Mouse (Mus musculus): ENCODE data around the gene Vav2. TPM values are rescaled to one million over a fixed set of nuclear protein-coding genes. Genes with fewer than 3 reads are reported as not detected.

The Vav2 gene
- polyA plus RNA-seq, 1 experiment from 2014 or later, result 17.3 TPM

- Histone ChIP-seq H3K9ac (ENCODE audit: low read length) (no peak overlapping the region), H3K4me2 (ENCODE audit: low read depth) (no peak overlapping the region), H3K27me3 (ENCODE audit: control insufficient read depth, insufficient read depth, low read length) (no peaks in the 10 kb centered on the region), H3K4me1 (ENCODE audit: control insufficient read depth, insufficient read depth, low read length) (peaks cover 20% of the 10 kb centered on the region), H3K36me3 (ENCODE audit: control insufficient read depth, insufficient read depth, low read length) (no peaks in the 10 kb centered on the region), H3K9me3 (ENCODE audit: control insufficient read depth, low read length) (no peaks in the 10 kb centered on the region), H3K27ac (ENCODE audit: low read depth, low read length) (no peak overlapping the region), H3K4me3 (ENCODE audit: low read depth, low read length) (no peak overlapping the region)
- ATAC-seq (ENCODE audit: insufficient read depth, low FRiP score, low TSS enrichment), result no peak
- DNase-seq (ENCODE audit: low spot score), result no peak
These were observed 122.8 kb downstream of the Vav2 start for GRCm38 (mm10) chr2:27304074-27304473.

GRCm38 (mm10) chr2:27301444-27302111 is 125.3 kb downstream of the Vav2 start:
- Histone ChIP-seq H3K9ac (ENCODE audit: low read length) (0 out of 2 replicates have a peak overlapping the region, but pooled peaks have one; percentile 18), H3K27me3 (ENCODE audit: control insufficient read depth, insufficient read depth, low read length) (no peaks in the 10 kb centered on the region), H3K36me3 (ENCODE audit: control insufficient read depth, insufficient read depth, low read length) (no peaks in the 10 kb centered on the region), H3K4me1 (ENCODE audit: control insufficient read depth, insufficient read depth, low read length) (peaks cover 20% of the 10 kb centered on the region), H3K9me3 (ENCODE audit: control insufficient read depth, low read length) (no peaks in the 10 kb centered on the region), H3K4me2 (ENCODE audit: low read depth) (no peak overlapping the region), H3K27ac (ENCODE audit: low read depth, low read length) (peak overlapping the region; percentile 86), H3K4me3 (ENCODE audit: low read depth, low read length) (no peak overlapping the region)
- 43% methylated on average over 12 of the region's 12 CpGs for WGBS
- ATAC-seq (ENCODE audit: insufficient read depth, low FRiP score, low TSS enrichment), result peak; percentile 78
- DNase-seq (ENCODE audit: low spot score), result peak; percentile 69

GRCm38 (mm10) chr2:27300725-27301443 is 125.9 kb downstream of the Vav2 start:
- Histone ChIP-seq H3K9me3 (ENCODE audit: control insufficient read depth, low read length) (no peaks in the 10 kb centered on the region), H3K36me3 (ENCODE audit: control insufficient read depth, insufficient read depth, low read length) (no peaks in the 10 kb centered on the region), H3K4me3 (ENCODE audit: low read depth, low read length) (no peak overlapping the region), H3K9ac (ENCODE audit: low read length) (no peak overlapping the region), H3K27ac (ENCODE audit: low read depth, low read length) (peak overlapping the region; percentile 45; the same call in 1 of the 2 replicates), H3K4me1 (ENCODE audit: control insufficient read depth, insufficient read depth, low read length) (peaks cover 20% of the 10 kb centered on the region), H3K4me2 (ENCODE audit: low read depth) (no peak overlapping the region), H3K27me3 (ENCODE audit: control insufficient read depth, insufficient read depth, low read length) (no peaks in the 10 kb centered on the region)
- ATAC-seq (ENCODE audit: insufficient read depth, low FRiP score, low TSS enrichment) (peak; percentile 43), DNase-seq (ENCODE audit: low spot score) (no peak)
- 86% methylated on average over 13 of the region's 13 CpGs for WGBS

- 71% methylated on average over 9 of the region's 9 CpGs for WGBS
- Histone ChIP-seq H3K4me2 (ENCODE audit: low read depth) (no peak overlapping the region), H3K27ac (ENCODE audit: low read depth, low read length) (no peak overlapping the region), H3K4me3 (ENCODE audit: low read depth, low read length) (no peak overlapping the region), H3K9me3 (ENCODE audit: control insufficient read depth, low read length) (no peaks in the 10 kb centered on the region), H3K36me3 (ENCODE audit: control insufficient read depth, insufficient read depth, low read length) (no peaks in the 10 kb centered on the region; the same call in 1 of the 2 replicates), H3K4me1 (ENCODE audit: control insufficient read depth, insufficient read depth, low read length) (peaks cover 11% of the 10 kb centered on the region), H3K9ac (ENCODE audit: low read length) (no peak overlapping the region), H3K27me3 (ENCODE audit: control insufficient read depth, insufficient read depth, low read length) (no peaks in the 10 kb centered on the region)
- ATAC-seq (ENCODE audit: insufficient read depth, low FRiP score, low TSS enrichment) (no peak), DNase-seq (ENCODE audit: low spot score) (no peak)
These were observed 130.0 kb downstream of the Vav2 start for GRCm38 (mm10) chr2:27296656-27297406.

GRCm38 (mm10) chr2:27294777-27295176 is 132.1 kb downstream of the Vav2 start:
- Histone ChIP-seq H3K4me3 (ENCODE audit: low read depth, low read length) (no peak overlapping the region), H3K27me3 (ENCODE audit: control insufficient read depth, insufficient read depth, low read length) (no peaks in the 10 kb centered on the region), H3K9ac (ENCODE audit: low read length) (no peak overlapping the region), H3K4me1 (ENCODE audit: control insufficient read depth, insufficient read depth, low read length) (no peaks in the 10 kb centered on the region), H3K4me2 (ENCODE audit: low read depth) (no peak overlapping the region), H3K9me3 (ENCODE audit: control insufficient read depth, low read length) (no peaks in the 10 kb centered on the region), H3K27ac (ENCODE audit: low read depth, low read length) (no peak overlapping the region), H3K36me3 (ENCODE audit: control insufficient read depth, insufficient read depth, low read length) (peaks cover 8% of the 10 kb centered on the region)
- DNase-seq (ENCODE audit: low spot score) (no peak), ATAC-seq (ENCODE audit: insufficient read depth, low FRiP score, low TSS enrichment) (no peak)
- 97% methylated on average over 3 of the region's 3 CpGs for WGBS

GRCm38 (mm10) chr2:27289019-27289418 is 137.8 kb downstream of the Vav2 start:
- Histone ChIP-seq H3K4me3 (ENCODE audit: low read depth, low read length) (no peak overlapping the region), H3K9ac (ENCODE audit: low read length) (no peak overlapping the region), H3K9me3 (ENCODE audit: control insufficient read depth, low read length) (no peaks in the 10 kb centered on the region), H3K27me3 (ENCODE audit: control insufficient read depth, insufficient read depth, low read length) (no peaks in the 10 kb centered on the region), H3K4me2 (ENCODE audit: low read depth) (no peak overlapping the region), H3K36me3 (ENCODE audit: control insufficient read depth, insufficient read depth, low read length) (peaks cover 8% of the 10 kb centered on the region), H3K27ac (ENCODE audit: low read depth, low read length) (peak overlapping the region; percentile 58), H3K4me1 (ENCODE audit: control insufficient read depth, insufficient read depth, low read length) (peaks cover 6% of the 10 kb centered on the region)
- 13% methylated on average over 3 of the region's 3 CpGs for WGBS
- peak; percentile 88 for DNase-seq (ENCODE audit: low spot score)
- ATAC-seq (ENCODE audit: insufficient read depth, low FRiP score, low TSS enrichment), result peak; percentile 46; the same call in 1 of the 2 replicates

- no peak overlapping the region for H3K4me2 ChIP-seq (ENCODE audit: low read depth)
- H3K9ac ChIP-seq (ENCODE audit: low read length), result no peak overlapping the region
- H3K4me3 ChIP-seq (ENCODE audit: low read depth, low read length), result no peak overlapping the region
- H3K4me1 ChIP-seq (ENCODE audit: control insufficient read depth, insufficient read depth, low read length), result peaks cover 6% of the 10 kb centered on the region
- ATAC-seq (ENCODE audit: insufficient read depth, low FRiP score, low TSS enrichment), result no peak
- no peaks in the 10 kb centered on the region for H3K9me3 ChIP-seq (ENCODE audit: control insufficient read depth, low read length)
- no peak overlapping the region for H3K27ac ChIP-seq (ENCODE audit: low read depth, low read length)
- H3K27me3 ChIP-seq (ENCODE audit: control insufficient read depth, insufficient read depth, low read length), result no peaks in the 10 kb centered on the region
- no peak for DNase-seq (ENCODE audit: low spot score)
- H3K36me3 ChIP-seq (ENCODE audit: control insufficient read depth, insufficient read depth, low read length), result peaks cover 8% of the 10 kb centered on the region
- WGBS, result 83% methylated on average over 7 of the region's 7 CpGs
These were observed 139.7 kb downstream of the Vav2 start for GRCm38 (mm10) chr2:27286971-27287710.

GRCm38 (mm10) chr2:27284441-27284840 is 142.4 kb downstream of the Vav2 start:
- H3K4me3 ChIP-seq (ENCODE audit: low read depth, low read length), result no peak overlapping the region
- no peak overlapping the region for H3K9ac ChIP-seq (ENCODE audit: low read length)
- ATAC-seq (ENCODE audit: insufficient read depth, low FRiP score, low TSS enrichment) (no peak), DNase-seq (ENCODE audit: low spot score) (no peak)
- H3K4me2 ChIP-seq (ENCODE audit: low read depth), result no peak overlapping the region
- WGBS, result 82% methylated on average over 7 of the region's 7 CpGs
- no peak overlapping the region for H3K27ac ChIP-seq (ENCODE audit: low read depth, low read length)
- H3K9me3 ChIP-seq (ENCODE audit: control insufficient read depth, low read length), result no peaks in the 10 kb centered on the region
- no peaks in the 10 kb centered on the region for H3K27me3 ChIP-seq (ENCODE audit: control insufficient read depth, insufficient read depth, low read length)
- H3K4me1 ChIP-seq (ENCODE audit: control insufficient read depth, insufficient read depth, low read length), result peaks cover 3% of the 10 kb centered on the region
- H3K36me3 ChIP-seq (ENCODE audit: control insufficient read depth, insufficient read depth, low read length), result peaks cover 5% of the 10 kb centered on the region; the same call in 1 of the 2 replicates

Data from neural tube, embryonic 11.5 days (tissue).